Mouse (Mus musculus) liver, postnatal 0 days (tissue): Measurements from ENCODE around the gene Slc39a5.

Source experiments
- CTCF ChIP-seq: sonication (generic); IDR thresholded peaks from 2 replicates; pipeline ENCODE4 v1.5.1; 2016; ENCODE audit warnings: antibody characterized with exemption, low read depth
- EP300 ChIP-seq: IDR thresholded peaks from 2 replicates; pipeline ENCODE4 v1.6.1; 2016; ENCODE audit warnings: antibody characterized with exemption, low read depth, mild to moderate bottlenecking

- no peak for TF ChIP-seq CTCF
- no peak for TF ChIP-seq EP300
These were observed 31.0 kb downstream of the Slc39a5 start for GRCm38 (mm10) chr10:128370021-128370420.
